Mouse (Mus musculus) ovary, postnatal 10 days (tissue): Measurements from ENCODE around the gene Eqtn.

Experiments
- DNase-seq: peaks from one replicate; pipeline ENCODE4 v3.0.0; 2022; ENCODE audit warnings: low spot score

Gene Eqtn

GRCm38 (mm10) chr4:94928743-94929142 is at the start of gene Eqtn:
TSS of gene Eqtn (minus strand) at chr4:94928843.
- no peak for DNase-seq

GRCm38 (mm10) chr4:94973321-94973720 is 44.7 kb upstream of the Eqtn start:
- DNase-seq, result no peak

GRCm38 (mm10) chr4:94952773-94953172 is 24.1 kb upstream of the Eqtn start:
- no peak for DNase-seq

- DNase-seq, result no peak
These were observed 12.7 kb upstream of the Eqtn start for GRCm38 (mm10) chr4:94941221-94941855.

- no peak for DNase-seq
These were observed 26.9 kb downstream of the Eqtn start for GRCm38 (mm10) chr4:94901780-94902179.

GRCm38 (mm10) chr4:94900744-94901143 is 27.9 kb downstream of the Eqtn start:
- DNase-seq, result no peak
